Mouse (Mus musculus) spleen, postnatal 14 days (tissue): Measurements from ENCODE around the gene Gm11214.

Experiments used
- DNase-seq, 2 experiments: peaks; one replicate each; pipeline ENCODE4 v3.0.0; 2021 to 2022; ENCODE audit warnings: low spot score in 2 of 2

Gm11214 gene

DNA sequence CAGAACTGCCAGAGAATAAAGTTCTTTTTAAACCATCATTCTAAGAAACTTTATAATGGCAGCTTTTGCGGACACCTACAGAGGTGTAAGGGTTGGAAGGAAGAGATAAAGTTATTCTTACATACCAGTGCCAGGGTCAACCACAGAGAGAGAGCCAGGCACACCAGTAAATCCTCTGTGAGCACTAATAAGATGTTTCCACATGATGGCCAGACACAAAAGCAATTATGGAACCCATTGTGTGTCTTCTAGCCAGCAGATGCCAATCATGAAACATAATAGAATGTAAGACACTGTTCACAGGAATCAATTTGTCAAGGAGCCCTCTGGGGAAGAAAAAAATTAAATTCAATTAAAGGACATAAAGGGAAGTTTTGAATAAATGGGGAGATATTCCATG is 1.8 kb downstream of the Gm11214 start:
- DNase-seq = no peak

DNA sequence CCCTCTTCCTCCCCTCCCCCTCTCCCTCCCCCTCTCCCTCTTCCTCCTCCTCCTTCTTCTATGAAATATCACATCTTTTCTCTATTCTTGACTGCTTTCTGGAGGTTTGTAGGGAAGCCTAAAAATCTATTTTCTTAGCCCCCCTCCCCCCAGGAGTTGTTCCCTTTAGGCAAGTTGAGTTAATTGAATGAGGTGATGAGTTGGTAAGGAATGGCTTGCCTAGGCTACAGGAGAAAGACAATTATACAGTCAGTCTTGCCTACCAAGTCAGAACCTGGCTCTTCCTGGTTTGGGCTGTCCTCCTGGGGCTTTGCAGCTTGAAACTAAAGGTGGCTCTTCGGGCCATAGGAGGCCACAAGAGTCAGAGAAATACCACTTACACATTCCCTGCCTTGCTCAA is 3.4 kb downstream of the Gm11214 start:
- no peak for DNase-seq

DNA sequence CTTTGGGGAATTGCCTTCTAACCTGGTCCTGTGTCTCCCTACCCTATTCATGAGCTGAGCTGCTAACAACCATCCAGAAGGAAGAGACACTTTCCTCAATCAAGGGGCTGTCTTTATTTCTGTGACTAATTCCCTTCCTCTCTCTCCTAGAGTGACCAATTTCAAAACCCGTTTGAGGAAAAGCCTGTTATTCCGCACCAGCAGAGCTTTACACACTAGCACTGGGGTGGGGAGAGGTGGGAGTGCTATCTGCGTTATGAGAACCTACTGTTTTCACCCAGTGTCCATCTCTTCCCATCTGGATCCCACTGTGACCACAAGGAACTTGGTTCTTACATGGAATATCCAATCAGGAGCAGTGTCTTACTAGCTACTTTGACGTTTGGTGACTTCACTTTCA is 4.1 kb downstream of the Gm11214 start:
- no peak for DNase-seq

DNA sequence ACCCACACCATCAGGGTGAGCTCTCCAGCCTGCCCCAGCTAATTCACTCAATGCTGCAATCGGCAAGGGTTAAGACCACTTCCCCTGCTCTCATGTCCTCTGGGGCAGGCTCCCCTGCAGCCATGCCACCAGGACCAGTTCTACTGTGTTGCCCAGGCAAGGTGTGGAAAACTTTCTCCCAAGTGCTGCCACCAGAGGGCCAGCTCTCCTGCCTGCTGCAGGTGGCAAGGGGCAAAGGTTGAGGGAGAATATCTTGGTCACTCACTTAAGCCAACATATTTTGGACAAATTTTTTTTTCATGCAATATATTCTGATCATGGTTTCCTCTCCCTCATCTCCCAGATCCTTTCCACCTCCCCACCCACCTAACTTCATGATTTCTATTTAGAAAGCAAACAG is 8.8 kb downstream of the Gm11214 start:
- DNase-seq = no peak

DNA sequence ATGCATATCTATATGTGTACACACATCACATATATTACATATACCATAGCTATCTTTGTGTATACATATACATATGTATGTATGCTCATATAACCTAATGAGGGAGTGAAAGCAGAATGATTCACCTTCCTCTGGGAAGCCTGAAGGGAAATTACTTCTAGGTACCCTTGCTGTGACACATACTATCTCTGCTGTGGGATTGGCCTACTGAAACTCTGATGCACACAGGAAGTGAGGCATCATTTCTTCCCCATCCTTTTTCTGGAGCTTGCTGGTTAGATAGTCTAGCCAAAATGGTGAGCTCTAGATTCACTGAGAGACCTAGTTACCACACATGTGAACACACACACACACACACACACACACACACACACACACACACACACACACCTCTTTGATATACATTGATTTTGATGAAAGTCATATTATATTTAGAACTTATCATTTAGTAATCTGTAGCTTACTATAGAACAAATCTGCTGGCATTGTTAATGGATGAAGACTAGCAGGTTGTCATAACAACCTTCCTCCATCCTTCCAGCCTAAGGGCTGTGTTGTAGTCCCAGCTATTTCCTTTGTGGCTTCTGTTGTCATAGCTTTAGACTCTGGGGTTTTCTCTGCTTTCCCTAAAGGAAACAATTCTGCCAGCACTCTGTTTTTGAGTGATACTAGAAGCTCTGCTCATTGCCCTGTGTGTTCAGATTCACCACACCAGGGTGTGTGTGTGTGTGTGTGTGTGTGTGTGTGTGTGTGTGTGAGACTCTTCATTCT is 19.0 kb downstream of the Gm11214 start:
- no peak for DNase-seq

DNA sequence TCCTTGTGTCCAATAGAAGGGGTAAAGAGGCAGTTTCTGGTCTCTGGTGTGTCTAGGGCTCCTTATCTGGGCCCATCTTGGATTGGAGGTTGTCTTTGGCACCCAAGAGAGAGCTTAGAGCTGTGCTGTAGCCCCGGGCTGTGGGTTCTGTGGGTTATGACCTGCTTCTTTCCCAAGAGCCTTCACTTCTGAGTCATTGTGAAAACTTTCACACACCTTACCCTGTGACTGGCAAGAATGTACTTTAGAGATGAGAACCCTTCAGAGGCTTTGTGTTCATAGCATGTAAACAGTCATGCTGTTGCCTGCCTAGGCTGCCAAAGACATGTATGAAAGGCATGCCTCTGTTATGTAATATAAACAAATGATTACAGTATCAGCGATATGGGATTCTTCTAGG is 23.3 kb downstream of the Gm11214 start:
- DNase-seq = no peak

DNA sequence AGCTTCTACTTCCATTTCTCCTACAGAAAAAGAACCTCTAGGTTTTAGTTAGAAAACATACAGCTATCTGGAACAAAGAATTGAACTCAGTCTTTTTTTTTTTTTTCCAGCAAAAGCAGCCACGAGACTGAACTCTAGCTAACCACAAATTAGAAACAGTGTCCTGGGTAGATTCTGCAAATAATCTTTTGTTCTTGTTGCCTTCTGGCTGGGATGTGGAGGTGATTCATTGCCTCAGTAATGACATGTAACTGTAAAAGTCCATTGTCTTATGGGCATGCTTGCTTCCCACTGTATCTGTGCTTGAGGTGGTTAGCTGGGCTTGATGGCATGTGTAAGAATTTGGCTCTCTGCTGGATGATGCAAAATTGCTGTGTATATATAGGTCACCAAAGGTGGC is 24.6 kb downstream of the Gm11214 start:
- no peak for DNase-seq

DNA sequence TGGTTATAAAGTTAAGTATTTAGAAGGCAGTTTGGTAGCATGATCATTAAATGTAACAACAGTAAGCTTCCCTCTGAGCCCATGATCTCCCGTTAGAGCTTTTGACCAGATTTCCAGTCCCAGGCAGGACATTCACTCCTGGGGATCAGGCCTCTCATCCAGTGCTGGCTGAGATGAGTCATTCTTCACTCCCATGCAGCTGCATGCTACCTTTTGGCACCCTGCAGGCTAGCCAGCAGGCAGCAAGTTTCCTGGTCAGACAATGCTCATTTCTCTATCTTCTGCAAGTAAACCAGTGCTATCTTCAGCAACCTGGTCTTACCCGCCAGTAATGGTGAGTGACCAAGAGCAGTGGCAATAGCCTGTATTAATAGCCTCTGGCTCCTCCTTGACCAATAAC is 30.0 kb downstream of the Gm11214 start:
- no peak for DNase-seq

DNA sequence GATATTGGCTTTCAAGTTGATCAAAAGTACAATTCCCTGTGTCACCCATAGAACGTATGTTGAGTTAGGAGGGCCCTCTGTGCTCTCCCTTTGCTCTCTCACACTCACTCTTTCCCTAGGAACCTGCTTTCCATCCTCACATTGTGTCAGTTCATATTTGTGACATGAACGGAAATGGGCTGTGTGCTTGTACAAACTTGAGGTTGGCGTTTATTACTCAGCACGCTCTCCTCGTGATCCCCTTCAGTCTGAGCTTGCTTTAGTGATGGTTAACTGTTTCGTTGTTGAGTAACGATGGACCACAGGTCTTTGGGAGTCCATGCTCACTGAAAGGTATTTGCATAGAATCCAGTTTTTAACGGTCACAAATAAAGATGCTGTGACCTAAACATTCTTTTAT is 36.1 kb downstream of the Gm11214 start:
- no peak for DNase-seq

DNA sequence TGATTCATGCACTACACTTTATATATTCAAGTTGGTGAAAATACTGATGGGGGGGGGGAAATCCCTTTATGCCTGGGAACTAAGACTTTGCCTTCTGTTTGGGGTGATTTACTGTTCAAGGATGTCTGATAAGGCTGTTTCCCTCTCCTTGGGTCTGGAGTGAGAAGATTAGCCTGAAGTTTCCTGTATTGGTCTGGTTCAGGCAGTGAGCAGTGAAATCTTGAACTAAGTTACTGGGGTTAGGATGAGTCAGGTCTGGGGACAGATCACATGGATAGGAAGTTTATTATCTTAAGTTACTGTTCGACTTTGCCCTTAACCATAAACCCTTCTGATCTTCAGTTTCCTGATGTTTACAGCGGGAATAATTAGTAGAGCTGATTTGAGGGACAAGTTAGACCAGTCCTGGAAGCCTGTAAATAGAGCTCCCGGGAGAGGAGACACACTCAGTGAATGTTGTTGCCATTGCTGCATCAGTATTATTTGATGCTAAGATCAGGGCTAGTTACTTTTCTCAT is 37.6 kb downstream of the Gm11214 start:
- no peak for DNase-seq

DNA sequence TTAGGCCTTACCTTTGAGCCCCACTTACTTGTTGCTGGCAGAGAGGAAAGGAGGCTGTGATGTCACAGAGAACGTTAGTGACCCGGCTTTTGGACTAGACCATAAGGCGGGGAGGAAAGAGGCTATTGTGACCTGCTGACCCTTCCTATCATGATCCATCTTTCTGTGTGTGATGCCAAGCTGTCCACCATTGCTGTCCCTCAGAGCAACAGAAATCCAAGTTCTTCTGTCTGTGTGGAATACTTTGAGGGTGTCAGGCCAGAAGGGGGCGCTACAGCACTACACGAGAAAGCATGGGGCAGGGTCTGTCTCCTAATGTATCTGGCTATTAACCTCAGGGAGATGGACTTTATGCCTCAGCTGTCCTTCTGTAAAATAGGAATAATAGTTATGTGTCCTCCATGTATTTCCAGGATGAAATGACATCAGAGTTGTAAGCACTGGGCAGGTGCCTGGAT is 40.8 kb downstream of the Gm11214 start, which contains the start of gene Tex48:
Tex48 (minus strand) TSS at position 51 of the 458 bp plus-strand sequence.
- DNase-seq = peak in 1 of 2 experiments; percentile 19

DNA sequence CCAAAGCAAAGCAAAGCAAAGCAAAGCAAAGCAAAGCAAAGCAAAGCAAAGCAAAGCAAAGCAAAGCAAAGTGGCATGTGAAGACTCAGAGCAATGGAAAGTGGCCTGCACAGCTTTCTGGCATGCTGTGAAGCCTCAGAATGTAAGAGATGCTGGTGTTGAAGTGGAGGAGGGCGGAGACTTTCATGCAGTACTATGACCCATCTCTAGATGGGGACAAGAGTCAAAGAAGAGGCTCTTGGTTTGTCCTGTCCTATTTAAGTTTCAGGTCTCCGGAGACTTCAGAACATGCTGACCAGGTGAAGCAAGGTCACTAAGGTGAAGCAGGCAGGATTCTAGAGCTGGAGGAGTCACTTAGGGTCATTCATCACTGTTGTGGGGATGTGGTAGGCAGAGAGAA is 41.3 kb downstream of the Gm11214 start:
- DNase-seq = no peak
